Comparison of ENCODE assay signal across 12 mouse cellular contexts in the genomic region with DNA sequence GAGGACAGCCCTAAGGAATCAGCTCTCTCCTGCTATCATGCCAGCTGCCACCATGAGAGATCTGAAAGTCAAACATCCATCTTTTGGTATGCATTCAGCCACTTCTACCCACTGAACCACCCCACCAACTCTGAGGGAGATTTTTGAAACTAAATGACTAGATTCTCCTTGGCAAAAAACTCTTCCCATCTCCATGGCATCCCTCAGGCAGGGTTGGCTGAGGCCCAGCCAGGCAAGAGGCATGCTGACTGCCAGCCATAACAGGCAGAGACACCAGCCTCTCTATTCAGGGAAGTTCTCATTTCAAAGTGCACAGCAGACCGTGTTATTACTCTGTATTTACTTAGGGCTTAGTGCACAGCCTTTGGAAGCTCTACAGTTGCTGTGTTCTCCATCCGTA.
DNase-seq lines count a peak whose midpoint lies in the region; ATAC-seq and TF ChIP-seq lines count a peak whose summit lies in the region.
"Had no signal": no experiment of that assay in that cellular context is flagged by ENCODE, and none has a peak within 500 bp of the region (broad histone marks: within the 10 kb centered on the region; RNA-seq: fewer than 3 reads in every experiment).

No protein-coding gene starts in this region.

- H3K9me3 ChIP-seq in kidney, postnatal 0 days (replicated peaks; ENCODE audit: low read length) = no peaks in the 10 kb centered on the region
- no peaks in the 10 kb centered on the region for H3K9me3 ChIP-seq in kidney, embryonic 14.5 days (ENCODE audit: control insufficient read depth, low read length)
- H3K9me3 ChIP-seq: embryonic facial prominence, embryonic 15.5 days; heart, embryonic 15.5 days; limb, embryonic 13.5 days; lung, embryonic 15.5 days had no signal

- no peak overlapping the region for H3K27ac ChIP-seq in kidney, postnatal 0 days
- no peak overlapping the region for H3K27ac ChIP-seq in kidney, embryonic 14.5 days (ENCODE audit: low read depth, low read length)
- H3K27ac ChIP-seq in layer of hippocampus, adult 2 months = no peak overlapping the region
- H3K27ac ChIP-seq: embryonic facial prominence, embryonic 15.5 days; heart, embryonic 15.5 days; limb, embryonic 13.5 days; lung, embryonic 15.5 days had no signal

- no peaks in the 10 kb centered on the region for H3K36me3 ChIP-seq in kidney, postnatal 0 days (ENCODE audit: insufficient read depth, low read length)
- no peaks in the 10 kb centered on the region for H3K36me3 ChIP-seq in kidney, embryonic 14.5 days (ENCODE audit: control insufficient read depth, insufficient read depth, low read length)
- H3K36me3 ChIP-seq: embryonic facial prominence, embryonic 15.5 days; heart, embryonic 15.5 days; limb, embryonic 13.5 days; lung, embryonic 15.5 days had no signal

- H3K4me3 ChIP-seq in kidney, postnatal 0 days (replicated peaks; ENCODE audit: low read depth, low read length) = no peak overlapping the region
- no peak overlapping the region for H3K4me3 ChIP-seq in kidney, embryonic 14.5 days (ENCODE audit: low read length)
- no peak overlapping the region for H3K4me3 ChIP-seq in layer of hippocampus, adult 2 months
- H3K4me3 ChIP-seq: embryonic facial prominence, embryonic 15.5 days; heart, embryonic 15.5 days; limb, embryonic 13.5 days; lung, embryonic 15.5 days had no signal

- no peak for ATAC-seq in kidney, postnatal 0 days (replicated peaks; ENCODE audit: low FRiP score, low read depth)
- ATAC-seq in kidney, embryonic 14.5 days (ENCODE audit: low FRiP score, low TSS enrichment) = no peak
- ATAC-seq: intestine, postnatal 0 days had no signal

- WGBS in kidney, postnatal 0 days = 50% methylated on average over 2 of the region's 2 CpGs
- 50% methylated on average over 2 of the region's 2 CpGs for WGBS in kidney, embryonic 14.5 days

- no peaks in the 10 kb centered on the region for H3K4me1 ChIP-seq in kidney, postnatal 0 days (replicated peaks; ENCODE audit: insufficient read depth, low read length)
- H3K4me1 ChIP-seq in kidney, embryonic 14.5 days (ENCODE audit: control insufficient read depth, insufficient read depth, low read length) = no peaks in the 10 kb centered on the region
- H3K4me1 ChIP-seq: embryonic facial prominence, embryonic 15.5 days; heart, embryonic 15.5 days; limb, embryonic 13.5 days; lung, embryonic 15.5 days had no signal

- TF ChIP-seq CTCF in kidney, postnatal 0 days (IDR thresholded peaks at IDR 0.05; ENCODE audit: low read depth) = no peak
- no peak for TF ChIP-seq CTCF in layer of hippocampus, adult 2 months (conservative IDR thresholded peaks at IDR 0.05)

- no peaks in the 10 kb centered on the region for H3K27me3 ChIP-seq in kidney, postnatal 0 days (ENCODE audit: insufficient read depth, low read length)
- no peaks in the 10 kb centered on the region for H3K27me3 ChIP-seq in kidney, embryonic 14.5 days (ENCODE audit: control insufficient read depth, insufficient read depth, low read length)
- H3K27me3 ChIP-seq: embryonic facial prominence, embryonic 15.5 days; heart, embryonic 15.5 days; limb, embryonic 13.5 days; lung, embryonic 15.5 days had no signal

- peak; percentile 1 for DNase-seq in kidney, postnatal 0 days (ENCODE audit: low spot score)
- peak; percentile 44 for DNase-seq in cerebellum, adult 8-10 months
- peak; percentile 54 for DNase-seq in layer of hippocampus, adult 2 months (ENCODE audit: low spot score in 2 of 2)
- peak; percentile 65 to 76 for DNase-seq in right cerebral cortex, postnatal 10 days (ENCODE audit: low spot score in 2 of 2)
- no peak for DNase-seq in adrenal gland, postnatal 25 days
- no peak for DNase-seq in lung, postnatal 25 days (ENCODE audit: low spot score)

- no peak overlapping the region for H3K9ac ChIP-seq in kidney, postnatal 0 days (ENCODE audit: low read depth, low read length)
- no peak overlapping the region for H3K9ac ChIP-seq in kidney, embryonic 14.5 days (ENCODE audit: low read depth, low read length)
- H3K9ac ChIP-seq: embryonic facial prominence, embryonic 15.5 days; heart, embryonic 15.5 days; limb, embryonic 13.5 days; lung, embryonic 15.5 days had no signal

- H3K4me2 ChIP-seq in kidney, postnatal 0 days (ENCODE audit: low read length) = no peak overlapping the region
- no peak overlapping the region for H3K4me2 ChIP-seq in kidney, embryonic 14.5 days (replicated peaks; ENCODE audit: low read depth, low read length)
- H3K4me2 ChIP-seq: embryonic facial prominence, embryonic 15.5 days; heart, embryonic 15.5 days; limb, embryonic 13.5 days; lung, embryonic 15.5 days had no signal

Comparison
In these comparisons a context has a peak if more than half of its experiments do, and no peak if none do; other contexts are left out.
1. DNase-seq: peak in kidney, postnatal 0 days (single experiment), cerebellum, adult 8-10 months (single experiment), layer of hippocampus, adult 2 months (2 of 2) and right cerebral cortex, postnatal 10 days (2 of 2); none in adrenal gland, postnatal 25 days (single experiment) and lung, postnatal 25 days (single experiment).